Mouse (Mus musculus) thymus, postnatal 14 days (tissue): ENCODE results near the gene Gk5.

Source experiments
- DNase-seq: peaks from one replicate; pipeline ENCODE4 v3.0.0; 2021

Gene Gk5

GRCm38 (mm10) chr9:96230271-96230670 is 111.1 kb downstream of the Gk5 start:
- no peak for DNase-seq
